In genomic region chr9:69290018-69290880, GRCm38 (mm10) we compare ENCODE assay signal across 8 mouse cellular contexts.
DNase-seq lines count a peak whose midpoint lies in the region; ATAC-seq and TF ChIP-seq lines count a peak whose summit lies in the region.

No protein-coding gene starts in this region.

- peak overlapping the region; percentile 24; the same call in 1 of the 2 replicates for H3K9ac ChIP-seq in CH12.LX (ENCODE audit: insufficient read depth, low read depth)
- peak overlapping the region; percentile 81 for H3K9ac ChIP-seq in heart, embryonic 16.5 days (ENCODE audit: low read length)

- peaks cover 2% of the 10 kb centered on the region for H3K27me3 ChIP-seq in CH12.LX (replicated peaks)
- H3K27me3 ChIP-seq in heart, embryonic 16.5 days (ENCODE audit: control insufficient read depth, insufficient read depth, low read length) = peaks cover 12% of the 10 kb centered on the region

- ATAC-seq in activated CD4-positive, CD25-positive, alpha-beta regulatory T cell, adult 4 months = peak; percentile 8
- ATAC-seq in heart, embryonic 16.5 days (replicated peaks; ENCODE audit: extremely low read depth, insufficient read depth, low FRiP score) = peak; percentile 69

- no peak for DNase-seq in CH12.LX (ENCODE audit: extremely low read depth)
- DNase-seq in embryo, embryonic 9.5 days (ENCODE audit: extremely low spot score) = peak; percentile 47
- DNase-seq in kidney, postnatal 14 days = peak; percentile 48
- peak; percentile 26 for DNase-seq in right cerebral cortex, postnatal 25 days
- no peak for DNase-seq in layer of hippocampus, adult 9-11 months

- no peaks in the 10 kb centered on the region for H3K79me2 ChIP-seq in CH12.LX (replicated peaks; ENCODE audit: control insufficient read depth, extremely low read depth, insufficient read depth, poor library complexity, severe bottlenecking)
- peaks cover 22% of the 10 kb centered on the region; the same call in 1 of the 2 replicates for H3K79me2 ChIP-seq in macrophage (ENCODE audit: inconsistent target)

- H3K36me3 ChIP-seq in CH12.LX (replicated peaks in 1 of 2; ENCODE audit: control insufficient read depth in 1 of 2, insufficient read depth in 1 of 2, low read length in 1 of 2) (no peaks in the 10 kb centered on the region), macrophage (ENCODE audit: inconsistent target) (no peaks in the 10 kb centered on the region)
- no peaks in the 10 kb centered on the region for H3K36me3 ChIP-seq in heart, embryonic 16.5 days (ENCODE audit: control insufficient read depth, insufficient read depth)

- TF ChIP-seq RAD21 in CH12.LX (IDR thresholded peaks at IDR 0.05; ENCODE audit: low read depth, low read length) = no peak

- H3K9me3 ChIP-seq in CH12.LX (replicated peaks; ENCODE audit: low read length) = peaks cover 6% of the 10 kb centered on the region
- no peaks in the 10 kb centered on the region for H3K9me3 ChIP-seq in heart, embryonic 16.5 days (replicated peaks; ENCODE audit: control insufficient read depth, low read length)

- H3K27ac ChIP-seq in CH12.LX (ENCODE audit: insufficient read depth, low read depth) = no peak overlapping the region
- peak overlapping the region; percentile 35 for H3K27ac ChIP-seq in heart, embryonic 16.5 days (ENCODE audit: low read length)
- no peak overlapping the region for H3K27ac ChIP-seq in macrophage

- no peak for TF ChIP-seq CTCF in CH12.LX (conservative IDR thresholded peaks at IDR 0.05 in 1 of 2, IDR thresholded peaks at IDR 0.05 in 1 of 2; ENCODE audit: low read depth in 2 of 2, low read length in 2 of 2)

- H3K4me1 ChIP-seq in CH12.LX (ENCODE audit: control insufficient read depth in 1 of 2, insufficient read depth in 2 of 2) = peaks cover 0 to 17% of the 10 kb centered on the region in 2 experiments; a peak in 2 of 4 replicates
- peaks cover 15% of the 10 kb centered on the region for H3K4me1 ChIP-seq in heart, embryonic 16.5 days (ENCODE audit: control insufficient read depth, insufficient read depth, low read length)

- no peak for TF ChIP-seq POLR2A in CH12.LX (IDR thresholded peaks at IDR 0.05; ENCODE audit: low read depth, low read length)

- TF ChIP-seq EP300 in CH12.LX (IDR thresholded peaks at IDR 0.05; ENCODE audit: low read length) = no peak

- dilution Hi-C loops in CH12.LX (cut with MboI; ENCODE audit: extremely low pct_ligation_motif_present, extremely low pct_unique_long_range_greater_than_20kb, low sequenced_read_pairs) = no loop called here

- under 1% methylated on average over 72 of the region's 73 CpGs for WGBS in heart, embryonic 16.5 days
- WGBS in macrophage (ENCODE audit: missing documents) = under 1% methylated on average over 73 of the region's 73 CpGs

- peak overlapping the region; percentile 63 for H3K4me2 ChIP-seq in CH12.LX (ENCODE audit: insufficient read depth, low read depth, poor library complexity, severe bottlenecking)
- peak overlapping the region; percentile 72 for H3K4me2 ChIP-seq in heart, embryonic 16.5 days (ENCODE audit: low read depth, low read length)

- H3K4me3 ChIP-seq in CH12.LX (replicated peaks in 1 of 3; ENCODE audit: low read depth in 2 of 3, low read length in 2 of 3, poor library complexity in 1 of 3) (peak overlapping the region; percentile 41 to 66 (median 52)), macrophage (ENCODE audit: inconsistent target) (peak overlapping the region; percentile 40)
- peak overlapping the region; percentile 73 for H3K4me3 ChIP-seq in heart, embryonic 16.5 days (ENCODE audit: low read length)

- in situ Hi-C loops in CH12.LX (cut with MboI; ENCODE audit: low pct_ligation_motif_present, low pct_unique_long_range_greater_than_20kb, low sequenced_read_pairs) = loop anchor here (25.0 kb wide), 1 partner anchor 328 kb away; no protein-coding TSS in a partner anchor

TF ChIP-seq in CH12.LX, 34 proteins besides CTCF, POLR2A, EP300 and RAD21:
- TF ChIP-seq MAFK (IDR thresholded peaks at IDR 0.05; ENCODE audit: insufficient replicate concordance, low read length) (no peak), ZNF384 (IDR thresholded peaks at IDR 0.05; ENCODE audit: low read depth, low read length) (no peak), SMC3 (IDR thresholded peaks at IDR 0.05; ENCODE audit: low read depth, low read length) (no peak), USF1 (IDR thresholded peaks at IDR 0.05; ENCODE audit: low read depth, low read length) (no peak), POLR2AphosphoS2 (IDR thresholded peaks at IDR 0.05; ENCODE audit: low read depth, low read length) (no peak), MXI1 (IDR thresholded peaks at IDR 0.05; ENCODE audit: low read depth, low read length) (no peak), TCF12 (IDR thresholded peaks at IDR 0.05; ENCODE audit: low read depth, low read length) (no peak), UBTF (IDR thresholded peaks at IDR 0.05; ENCODE audit: low read depth, low read length) (no peak), USF2 (conservative IDR thresholded peaks at IDR 0.05; ENCODE audit: low read depth, low read length) (no peak), SIN3A (IDR thresholded peaks at IDR 0.05; ENCODE audit: low read length) (no peak), JUND (conservative IDR thresholded peaks at IDR 0.05; ENCODE audit: low read depth, low read length) (no peak), ZC3H11A (IDR thresholded peaks at IDR 0.05; ENCODE audit: low read depth, low read length) (no peak), RCOR1 (conservative IDR thresholded peaks at IDR 0.05; ENCODE audit: low read depth, low read length) (no peak)

Comparison
In these comparisons a context has a peak if more than half of its experiments do, and no peak if none do; other contexts are left out.
1. DNase-seq: peak in embryo, embryonic 9.5 days (single experiment), kidney, postnatal 14 days (single experiment) and right cerebral cortex, postnatal 25 days (single experiment); none in CH12.LX (single experiment) and layer of hippocampus, adult 9-11 months (single experiment).
2. Peak in every context shown above with its lines, with median percentiles within 50 percentile points of each other: H3K4me3 ChIP-seq.